Mouse (Mus musculus) heart, adult 8-10 months (tissue): ENCODE measurements around the gene Camsap1. TPM values are rescaled to one million over a fixed set of nuclear protein-coding genes. Genes with fewer than 3 reads are reported as not detected.

Source experiments
- DNase-seq: peaks from one replicate; pipeline ENCODE4 v3.0.0; 2022; ENCODE audit warnings: low spot score
- total RNA-seq, 4 experiments: library from RNA; stranded (reverse); gene quantifications; 2 replicates each; pipeline ENCODE4 v1.2.4; 2022

The Camsap1 gene
- total RNA-seq, result 10 to 100 TPM; 32.6 to 42.3 (median 39.6) TPM

DNA sequence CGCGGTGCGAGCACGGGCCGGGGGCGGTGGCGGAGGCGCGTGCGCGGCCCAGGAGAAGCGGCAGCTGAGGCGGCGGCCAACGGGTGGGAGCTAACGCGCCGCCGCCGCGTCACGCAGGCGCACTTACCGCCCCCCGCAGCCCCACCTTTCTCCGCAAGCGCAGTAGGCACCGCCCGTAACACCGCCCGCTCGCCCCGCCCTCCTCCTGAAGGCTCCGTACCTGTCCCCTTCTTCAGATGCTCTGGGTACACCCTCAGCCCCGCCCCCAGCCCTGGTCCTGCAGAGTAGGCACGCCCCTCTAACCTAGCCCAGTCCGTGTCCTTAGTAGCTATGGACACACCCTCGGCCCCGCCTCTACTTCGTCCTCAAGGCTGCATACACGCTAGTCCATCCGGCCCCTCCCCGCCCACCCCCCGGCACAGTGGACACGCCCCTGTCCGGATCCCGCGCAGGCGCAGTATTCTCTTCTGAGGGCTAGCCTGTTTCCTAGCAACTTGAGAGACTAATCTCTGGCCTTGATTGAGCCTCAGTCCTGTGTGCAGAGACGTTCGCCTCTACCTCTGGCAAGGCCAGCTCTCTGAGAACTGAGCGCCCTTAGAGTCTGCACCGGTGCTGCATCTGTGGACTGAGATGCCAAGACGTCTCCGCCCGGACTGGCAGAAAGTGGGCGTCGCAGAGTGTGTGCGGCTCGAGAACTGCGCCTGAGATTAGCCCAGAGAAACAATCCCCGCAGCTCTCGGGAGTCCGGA is at the start of gene Camsap1:
Gene Camsap1, minus strand, starts transcription at position 124 of the 749 bp plus-strand sequence.
- peak; percentile 99 for DNase-seq

GRCm38 (mm10) chr2:26030288-26030687 is 47.2 kb upstream of the Camsap1 start:
- DNase-seq, result no peak

DNA sequence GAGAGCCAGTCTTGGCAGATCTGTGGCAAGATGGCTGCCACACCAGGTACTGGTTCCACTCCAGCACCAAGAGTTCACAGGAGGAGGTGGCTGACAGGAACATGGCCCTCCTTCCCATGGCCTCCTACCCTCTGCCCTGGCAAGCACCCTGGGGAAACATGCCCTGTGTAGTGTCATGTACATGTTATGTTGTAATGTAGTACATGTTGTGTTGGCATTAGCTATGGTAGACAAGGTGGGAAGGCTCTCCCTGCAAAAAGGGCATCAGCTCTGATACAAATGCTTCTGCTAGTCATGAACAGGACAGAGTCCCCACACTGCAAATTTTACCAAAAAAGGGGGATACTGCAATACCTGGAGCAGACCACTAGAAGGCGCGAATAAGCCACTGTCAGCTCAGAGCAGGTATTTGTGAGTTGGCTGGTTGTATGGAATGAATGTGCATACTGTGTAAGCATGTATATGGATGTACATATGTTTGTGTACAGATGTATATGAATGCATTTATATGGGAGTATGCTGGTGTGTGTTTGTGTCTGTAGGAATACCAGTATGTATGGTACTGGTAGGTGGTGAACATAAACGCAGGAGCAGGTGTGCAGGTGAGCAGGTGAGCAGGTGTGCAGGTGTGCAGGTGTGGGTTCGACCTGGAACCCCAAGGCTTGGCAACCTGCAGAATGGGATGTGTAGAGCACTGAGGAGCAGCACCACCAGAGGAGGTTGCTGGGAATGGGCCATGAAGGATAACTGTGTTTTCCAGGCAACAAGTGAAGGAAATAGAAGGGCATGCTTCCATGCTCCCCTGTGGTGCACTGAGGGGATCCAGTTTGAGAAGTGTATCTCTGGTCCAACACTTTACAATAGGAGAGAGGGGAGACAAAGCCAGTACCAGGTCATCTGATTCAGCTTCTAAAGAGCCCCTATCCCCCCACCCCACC is 41.3 kb upstream of the Camsap1 start:
- no peak for DNase-seq

- no peak for DNase-seq
Observed at GRCm38 (mm10) chr2:26022626-26023025, 39.5 kb upstream of the Camsap1 start.

- no peak for DNase-seq
Observed at GRCm38 (mm10) chr2:26022258-26022565, 39.1 kb upstream of the Camsap1 start.

GRCm38 (mm10) chr2:26021561-26022257 is 38.6 kb upstream of the Camsap1 start, which contains the start of gene Ubac1:
Ubac1 (minus strand) TSS chr2:26021747.
- peak; percentile 86 for DNase-seq

DNA sequence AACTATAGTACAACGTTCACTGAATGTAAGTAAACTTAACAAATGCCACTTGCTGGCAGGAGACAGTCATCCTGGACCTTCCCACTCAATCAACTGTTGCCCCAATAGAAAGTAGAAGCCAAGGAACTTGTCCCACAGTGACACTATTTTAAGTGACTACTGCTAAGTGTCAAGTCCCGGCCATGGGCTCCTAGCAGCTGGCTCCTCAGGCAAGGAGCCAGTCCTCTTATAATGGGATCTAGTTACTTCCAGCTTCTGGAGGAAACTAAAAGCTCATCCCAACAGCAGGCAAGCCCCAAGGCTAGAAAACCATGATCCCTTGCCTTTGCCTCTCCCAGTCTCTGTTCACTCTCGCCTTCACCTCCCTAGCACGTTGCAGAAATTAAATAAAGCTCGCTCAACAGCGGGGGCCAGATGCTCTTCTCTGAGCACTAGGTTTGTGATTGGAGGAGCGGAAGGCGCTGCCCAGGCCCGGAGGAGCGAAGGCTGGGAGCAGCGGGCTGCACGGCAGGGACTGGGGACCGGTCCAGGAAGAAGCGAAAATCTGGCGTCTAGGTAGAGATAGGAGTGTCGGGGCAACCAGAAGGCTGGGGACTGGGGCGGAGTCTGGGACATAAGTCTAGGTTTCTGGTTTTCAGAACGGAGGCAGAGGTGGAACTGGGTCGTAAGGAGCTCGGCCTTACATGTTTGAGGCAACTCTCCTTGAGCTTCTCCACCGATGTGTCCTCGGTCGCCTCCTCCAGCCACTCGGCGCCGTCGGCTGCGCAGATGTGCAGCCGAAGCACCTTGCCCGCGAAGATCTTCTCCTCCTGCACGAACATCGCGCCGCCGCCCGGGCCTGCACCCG is 37.9 kb upstream of the Camsap1 start:
- no peak for DNase-seq

GRCm38 (mm10) chr2:26019923-26020322 is 36.8 kb upstream of the Camsap1 start:
- DNase-seq, result no peak

DNA sequence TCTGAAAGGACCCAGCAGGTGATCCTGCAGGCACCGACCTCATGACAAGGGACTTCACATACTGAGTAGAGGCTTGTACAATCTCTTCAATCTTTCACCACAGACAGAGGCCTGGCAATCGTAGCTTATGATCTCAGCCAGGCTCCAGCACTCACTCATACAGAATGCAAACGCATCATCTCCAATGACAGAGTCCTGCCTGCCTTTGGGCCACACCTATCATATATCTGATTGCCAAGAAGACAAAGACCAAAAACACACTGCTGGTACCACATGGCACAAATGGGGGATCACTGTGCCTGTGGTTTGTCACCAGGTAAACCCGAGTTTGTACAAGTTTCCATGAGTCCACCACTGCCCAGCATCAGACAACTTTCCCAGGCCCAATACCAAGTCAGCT is 34.2 kb upstream of the Camsap1 start:
- no peak for DNase-seq

DNA sequence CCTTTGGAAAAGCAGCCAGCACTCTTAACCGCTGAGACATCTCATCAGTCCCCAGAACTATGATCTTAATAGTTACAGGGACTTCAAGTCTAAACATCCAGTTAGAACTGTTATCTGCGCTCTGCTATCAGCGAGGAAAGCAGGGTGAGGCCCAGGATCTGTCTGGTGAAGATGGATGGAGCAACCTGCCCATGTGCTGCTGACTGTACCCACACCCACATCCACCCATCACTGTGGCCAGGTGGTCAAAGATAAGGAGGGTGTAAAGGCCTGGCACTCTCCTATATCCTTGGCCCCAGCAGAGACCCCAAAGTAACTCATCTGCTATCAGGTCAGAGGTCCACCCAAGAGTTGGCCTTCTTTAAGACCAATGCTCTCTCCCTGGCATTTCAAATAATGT is 30.6 kb upstream of the Camsap1 start:
- no peak for DNase-seq

DNA sequence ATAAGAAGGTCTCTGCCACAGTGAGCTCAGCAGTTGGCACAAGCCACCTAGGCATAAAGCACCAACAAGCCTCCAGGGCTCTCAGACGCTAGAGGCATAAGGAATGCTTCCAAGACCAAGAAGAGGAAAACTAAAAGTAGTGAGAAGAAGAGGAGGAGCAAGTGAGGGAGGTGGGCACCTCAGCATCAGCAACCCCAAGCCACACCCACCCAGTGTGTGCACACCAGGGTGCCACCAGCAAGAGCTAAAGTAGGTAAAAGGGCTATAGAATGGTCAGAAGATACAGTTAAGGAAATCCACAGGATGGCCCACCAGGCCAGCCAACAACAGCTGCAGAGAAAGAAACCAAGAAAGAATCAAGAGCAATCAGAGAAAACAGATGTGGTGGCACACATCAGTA is 28.3 kb upstream of the Camsap1 start:
- DNase-seq, result no peak

GRCm38 (mm10) chr2:26002001-26002400 is 18.9 kb upstream of the Camsap1 start:
- DNase-seq, result no peak

- DNase-seq, result no peak
Observed at GRCm38 (mm10) chr2:26001136-26001535, 18.1 kb upstream of the Camsap1 start.

- no peak for DNase-seq
Observed at GRCm38 (mm10) chr2:25997716-25998115, 14.6 kb upstream of the Camsap1 start.

DNA sequence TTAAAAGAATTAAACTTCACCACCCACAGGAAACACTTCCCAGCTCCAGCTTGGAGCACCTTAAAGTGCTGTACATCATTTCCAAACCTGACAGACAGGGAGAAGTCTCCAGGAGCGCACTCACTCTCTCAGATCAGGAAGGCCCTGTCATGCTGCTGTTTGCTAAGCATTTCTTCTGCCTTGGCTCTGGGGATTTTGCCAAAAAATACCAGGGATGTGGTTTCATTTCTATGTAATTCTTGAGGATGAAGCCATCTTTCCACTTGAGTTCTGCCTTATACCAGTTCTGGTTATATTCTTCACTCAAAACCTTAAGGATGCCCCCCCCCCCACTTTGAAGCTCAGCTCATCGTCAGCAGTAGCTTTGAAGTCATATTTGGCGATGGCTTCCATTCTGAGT is 11.7 kb upstream of the Camsap1 start:
- DNase-seq, result no peak

DNA sequence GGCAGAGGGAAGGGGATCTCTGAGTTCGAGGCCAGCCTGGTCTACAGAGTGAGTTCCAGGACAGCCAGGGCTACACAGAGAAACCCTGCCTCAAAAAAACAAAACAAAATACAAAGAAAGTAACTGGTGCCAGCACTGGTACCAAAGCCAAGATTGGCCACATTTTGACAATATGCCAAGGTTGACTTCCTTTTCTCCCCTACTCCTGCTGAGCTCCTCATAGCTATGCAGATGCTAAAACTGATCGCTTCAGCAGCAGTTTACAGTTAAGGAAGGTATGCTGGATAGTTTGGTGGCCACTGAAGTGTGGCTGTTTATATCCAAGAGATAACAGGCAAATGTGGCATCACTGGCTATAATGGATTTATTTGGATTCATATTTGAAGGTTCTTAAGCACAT is 9.2 kb upstream of the Camsap1 start:
- DNase-seq, result no peak

DNA sequence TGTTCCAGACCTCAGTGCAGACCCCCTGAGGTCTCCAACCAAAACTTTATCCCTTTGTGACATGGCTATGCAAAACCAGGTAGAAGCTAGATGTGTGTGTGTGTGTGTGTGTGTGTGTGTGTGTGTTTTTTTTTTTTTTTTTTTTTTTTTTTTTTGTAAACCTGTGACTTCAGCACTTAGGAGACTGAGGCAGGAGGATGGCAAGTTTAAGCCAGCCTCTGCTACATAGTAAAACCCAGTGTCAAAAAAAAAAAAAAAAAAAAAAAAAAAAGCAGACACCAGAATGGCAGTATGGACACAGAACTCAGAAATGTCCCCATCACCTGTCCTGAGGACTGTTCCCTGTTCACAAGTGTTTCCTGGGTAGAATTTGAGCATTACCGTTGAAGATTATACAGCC is 6.6 kb upstream of the Camsap1 start:
- DNase-seq, result no peak

- DNase-seq, result no peak
Observed at GRCm38 (mm10) chr2:25987817-25988216, 4.7 kb upstream of the Camsap1 start.

GRCm38 (mm10) chr2:25986601-25987000 is 3.5 kb upstream of the Camsap1 start:
- no peak for DNase-seq

- DNase-seq, result no peak
Observed at GRCm38 (mm10) chr2:25982426-25983091, 523 bp downstream of the Camsap1 start.

GRCm38 (mm10) chr2:25982052-25982425 is 1.0 kb downstream of the Camsap1 start:
- peak; percentile 28 for DNase-seq
